11 mouse cellular contexts compared by ENCODE assay signal in genomic region chr6:91189971-91190370, GRCm38 (mm10). TPM values are rescaled to one million over a fixed set of nuclear protein-coding genes. Genes with fewer than 3 reads are reported as not detected.
"Had no signal": no experiment of that assay in that cellular context is flagged by ENCODE, and none has a peak within 500 bp of the region (broad histone marks: within the 10 kb centered on the region; RNA-seq: fewer than 3 reads in every experiment).

No protein-coding gene starts in this region.

- DNase-seq: kidney, postnatal 14 days; layer of hippocampus, adult 9-11 months; layer of hippocampus, postnatal 36 days; liver; lung, adult 18-20 months; retina, postnatal 1 day; right cerebral cortex, postnatal 4 days; spleen, adult 18-20 months; thymus, adult 2 months; thymus, postnatal 25 days had no signal

RNA-seq across cellular contexts. Expression of gene Fbln2, which starts 22.3 kb away (rescaled TPM):
- total RNA-seq: megakaryocyte-erythroid progenitor cell, adult 5-6 weeks had no signal
